ENCODE assay signal across 27 mouse cellular contexts in genomic region chr3:95005651-95006050, GRCm38 (mm10).
"Had no signal": no experiment of that assay in that cellular context is flagged by ENCODE, and none has a peak within 500 bp of the region (broad histone marks: within the 10 kb centered on the region; RNA-seq: fewer than 3 reads in every experiment).

No protein-coding gene starts in this region.

- H3K27me3 ChIP-seq: heart, embryonic 13.5 days; heart, embryonic 15.5 days; hindbrain, embryonic 13.5 days; hindbrain, embryonic 15.5 days; kidney, embryonic 15.5 days; limb, embryonic 12.5 days; liver, embryonic 13.5 days; liver, embryonic 15.5 days had no signal

- DNase-seq: gastrocnemius, postnatal 14 days; gastrocnemius, postnatal 36 days; heart, adult 11 months; heart, adult 2 months; heart, postnatal 14 days; heart, postnatal 36 days; kidney, adult 11 months; kidney, adult 2 months; kidney, adult 9 months; kidney, postnatal 14 days; kidney, postnatal 36 days; liver; liver, embryonic 13.5 days had no signal

- H3K27ac ChIP-seq: heart, adult 2 months; heart, embryonic 13.5 days; heart, embryonic 15.5 days; hindbrain, embryonic 13.5 days; hindbrain, embryonic 15.5 days; hindbrain, postnatal 0 days; kidney, embryonic 15.5 days; kidney, postnatal 0 days; left cerebral cortex, adult 2 months; limb, embryonic 10.5 days; limb, embryonic 12.5 days; liver, embryonic 13.5 days; liver, embryonic 15.5 days had no signal

- H3K4me1 ChIP-seq: heart, embryonic 13.5 days; heart, embryonic 15.5 days; hindbrain, embryonic 15.5 days; kidney, embryonic 15.5 days; limb, embryonic 12.5 days had no signal

- H3K9ac ChIP-seq: heart, embryonic 13.5 days; heart, embryonic 15.5 days; hindbrain, embryonic 13.5 days; hindbrain, embryonic 15.5 days; kidney, embryonic 15.5 days; limb, embryonic 12.5 days; liver, embryonic 13.5 days; liver, embryonic 15.5 days had no signal

- H3K9me3 ChIP-seq: heart, embryonic 13.5 days; heart, embryonic 15.5 days; hindbrain, embryonic 13.5 days; hindbrain, embryonic 15.5 days; kidney, embryonic 15.5 days; limb, embryonic 10.5 days; limb, embryonic 12.5 days; liver, embryonic 13.5 days; liver, embryonic 15.5 days had no signal

- H3K4me3 ChIP-seq: heart, adult 2 months; heart, embryonic 13.5 days; heart, embryonic 15.5 days; hindbrain, embryonic 13.5 days; hindbrain, embryonic 15.5 days; kidney, embryonic 15.5 days; left cerebral cortex, adult 2 months; limb, embryonic 10.5 days; limb, embryonic 12.5 days; liver, embryonic 13.5 days; liver, embryonic 15.5 days had no signal

- ATAC-seq: hindbrain, postnatal 0 days; intestine, embryonic 16.5 days had no signal

- H3K4me2 ChIP-seq: heart, embryonic 11.5 days; heart, embryonic 13.5 days; heart, embryonic 15.5 days; hindbrain, embryonic 13.5 days; hindbrain, embryonic 15.5 days; kidney, embryonic 15.5 days; limb, embryonic 12.5 days; liver, embryonic 11.5 days; liver, embryonic 13.5 days; liver, embryonic 15.5 days had no signal
